Mouse (Mus musculus) c-Kit-negative CD71-positive TER-119-positive erythroid progenitor cells, embryonic 14.5 days (primary cell): ENCODE data around the gene Hdac9.

Experiments
- DNase-seq: peaks from one replicate; pipeline ENCODE4 v3.0.0-alpha.2; 2013; ENCODE audit warnings: low read depth, low spot score

Hdac9 gene

GRCm38 (mm10) chr12:34806528-34806927 is 110.4 kb downstream of the Hdac9 start:
- DNase-seq: no peak

GRCm38 (mm10) chr12:34803721-34804120 is 113.2 kb downstream of the Hdac9 start:
- no peak for DNase-seq

GRCm38 (mm10) chr12:34802308-34802707 is 114.6 kb downstream of the Hdac9 start:
- DNase-seq: no peak

- DNase-seq: no peak
Observed at GRCm38 (mm10) chr12:34801752-34802151, 115.1 kb downstream of the Hdac9 start.

- DNase-seq: no peak
Observed at GRCm38 (mm10) chr12:34797389-34797788, 119.5 kb downstream of the Hdac9 start.

- DNase-seq: no peak
Observed at GRCm38 (mm10) chr12:34795487-34795886, 121.4 kb downstream of the Hdac9 start.

GRCm38 (mm10) chr12:34792113-34792452 is 124.8 kb downstream of the Hdac9 start:
- DNase-seq: no peak

GRCm38 (mm10) chr12:34791213-34792112 is 125.4 kb downstream of the Hdac9 start:
- no peak for DNase-seq

GRCm38 (mm10) chr12:34789031-34789982 is 127.6 kb downstream of the Hdac9 start:
- DNase-seq: no peak

GRCm38 (mm10) chr12:34787380-34787779 is 129.5 kb downstream of the Hdac9 start:
- no peak for DNase-seq

- no peak for DNase-seq
Observed at GRCm38 (mm10) chr12:34783574-34783973, 133.3 kb downstream of the Hdac9 start.

GRCm38 (mm10) chr12:34779368-34779957 is 137.4 kb downstream of the Hdac9 start:
- DNase-seq: no peak

GRCm38 (mm10) chr12:34776170-34776569 is 140.7 kb downstream of the Hdac9 start:
- DNase-seq: no peak

- DNase-seq: no peak
Observed at GRCm38 (mm10) chr12:34774071-34774470, 142.8 kb downstream of the Hdac9 start.

GRCm38 (mm10) chr12:34767226-34767775 is 149.6 kb downstream of the Hdac9 start:
- no peak for DNase-seq

GRCm38 (mm10) chr12:34747266-34747665 is 169.6 kb downstream of the Hdac9 start:
- DNase-seq: no peak

GRCm38 (mm10) chr12:34725204-34725603 is 191.7 kb downstream of the Hdac9 start:
- no peak for DNase-seq

- no peak for DNase-seq
Observed at GRCm38 (mm10) chr12:34724274-34724673, 192.6 kb downstream of the Hdac9 start.

- DNase-seq: no peak
Observed at GRCm38 (mm10) chr12:34722831-34723490, 193.9 kb downstream of the Hdac9 start.

- no peak for DNase-seq
Observed at GRCm38 (mm10) chr12:34720906-34721305, 196.0 kb downstream of the Hdac9 start.

GRCm38 (mm10) chr12:34714266-34714939 is 202.5 kb downstream of the Hdac9 start:
- no peak for DNase-seq
